Mouse (Mus musculus) liver, embryonic 14.5 days (tissue): ENCODE results near the gene Zfp54.
"Not testable (repeated sequence)": the region's sequence is repeated elsewhere in the genome, so short reads cannot be mapped to it uniquely, and the experiment has no call there.

ENCODE experiments used
- CTCF ChIP-seq: IDR thresholded peaks from 2 replicates; pipeline ENCODE4 v1.5.1; 2016; ENCODE audit warnings: antibody characterized with exemption, low read depth, control low read depth
- EP300 ChIP-seq: IDR thresholded peaks from 2 replicates; pipeline ENCODE4 v1.6.1; 2016; ENCODE audit warnings: antibody characterized with exemption, low read depth

DNA sequence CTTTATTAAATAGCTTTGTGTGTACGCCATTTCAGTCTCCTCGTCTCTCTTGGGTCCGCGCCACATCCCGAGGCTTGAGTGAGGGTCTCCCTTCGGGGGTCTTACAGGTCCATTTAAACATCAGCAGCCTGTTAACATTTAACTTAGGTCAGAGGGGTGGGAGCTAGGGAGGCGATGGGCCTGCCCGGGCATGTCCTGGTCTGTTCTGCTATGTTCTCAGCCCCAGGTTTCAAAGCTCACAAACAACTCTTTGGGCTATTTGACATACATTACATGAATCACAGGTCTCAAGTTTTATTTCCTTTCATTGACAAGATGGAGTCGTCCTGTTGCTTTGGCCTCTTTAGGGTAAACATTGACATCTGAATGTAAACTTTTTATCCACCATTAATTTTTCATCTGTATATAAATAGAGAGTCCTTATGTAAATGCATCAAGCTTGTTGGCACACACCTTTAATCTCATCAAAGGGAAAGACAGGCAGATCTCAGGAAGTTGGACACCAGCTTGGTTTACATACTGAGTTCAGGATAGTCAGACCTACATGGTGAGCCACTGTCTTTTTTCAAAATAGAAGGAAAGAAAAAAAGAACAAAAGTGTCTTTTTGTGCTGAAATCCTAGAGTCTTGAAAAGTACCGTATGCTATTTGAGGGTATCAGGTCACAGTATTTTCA, 55.2 kb downstream of the Zfp54 start:
- not testable (repeated sequence) for TF ChIP-seq EP300, CTCF
